Mouse (Mus musculus): ENCODE results near the gene Psap. TPM values are rescaled to one million over a fixed set of nuclear protein-coding genes. Genes with fewer than 3 reads are reported as not detected.

Gene Psap
- polyA plus RNA-seq, 1 experiment, result 231 TPM

GRCm38 (mm10) chr10:60281571-60282050 lies 4.2 kb downstream of the Psap start:
- 65% methylated on average over 9 of the region's 9 CpGs for WGBS
- H3K4me1 ChIP-seq (ENCODE audit: control insufficient read depth, insufficient read depth, low read length), result peaks cover 58% of the 10 kb centered on the region
- H3K27ac ChIP-seq (ENCODE audit: insufficient read depth, low read depth, low read length), result no peak overlapping the region
- H3K4me3 ChIP-seq (ENCODE audit: insufficient read depth, low read depth, low read length), result no peak overlapping the region
- TF ChIP-seq CTCF (IDR thresholded peaks at IDR 0.05; ENCODE audit: insufficient read depth, low read depth, low read length) (no peak), POLR2A (IDR thresholded peaks at IDR 0.05; ENCODE audit: insufficient read depth, low read depth, low read length) (no peak)

GRCm38 (mm10) chr10:60282116-60283014 lies 4.9 kb downstream of the Psap start:
- WGBS, result 20% methylated on average over 10 of the region's 10 CpGs
- H3K4me1 ChIP-seq (ENCODE audit: control insufficient read depth, insufficient read depth, low read length), result peaks cover 64% of the 10 kb centered on the region
- no peak for TF ChIP-seq POLR2A (IDR thresholded peaks at IDR 0.05; ENCODE audit: insufficient read depth, low read depth, low read length)
- TF ChIP-seq CTCF (IDR thresholded peaks at IDR 0.05; ENCODE audit: insufficient read depth, low read depth, low read length), result no peak
- H3K4me3 ChIP-seq (ENCODE audit: insufficient read depth, low read depth, low read length), result no peak overlapping the region
- H3K27ac ChIP-seq (ENCODE audit: insufficient read depth, low read depth, low read length), result peak overlapping the region; percentile 52

GRCm38 (mm10) chr10:60284248-60284647 lies 6.8 kb downstream of the Psap start:
- Histone ChIP-seq H3K27ac (ENCODE audit: insufficient read depth, low read depth, low read length) (peak overlapping the region; percentile 76), H3K4me3 (ENCODE audit: insufficient read depth, low read depth, low read length) (peak overlapping the region; percentile 27; the same call in 1 of the 2 replicates), H3K4me1 (ENCODE audit: control insufficient read depth, insufficient read depth, low read length) (peaks cover 71% of the 10 kb centered on the region)
- 24% methylated on average over 6 of the region's 6 CpGs for WGBS
- no peak for TF ChIP-seq POLR2A (IDR thresholded peaks at IDR 0.05; ENCODE audit: insufficient read depth, low read depth, low read length)
- TF ChIP-seq CTCF (IDR thresholded peaks at IDR 0.05; ENCODE audit: insufficient read depth, low read depth, low read length), result no peak

- peaks cover 70% of the 10 kb centered on the region for H3K4me1 ChIP-seq (ENCODE audit: control insufficient read depth, insufficient read depth, low read length)
- H3K4me3 ChIP-seq (ENCODE audit: insufficient read depth, low read depth, low read length), result peak overlapping the region; percentile 27
- WGBS, result 16% methylated on average over 8 of the region's 8 CpGs
- peak overlapping the region; percentile 76 for H3K27ac ChIP-seq (ENCODE audit: insufficient read depth, low read depth, low read length)
- TF ChIP-seq CTCF (IDR thresholded peaks at IDR 0.05; ENCODE audit: insufficient read depth, low read depth, low read length) (no peak), POLR2A (IDR thresholded peaks at IDR 0.05; ENCODE audit: insufficient read depth, low read depth, low read length) (no peak)
Measured at GRCm38 (mm10) chr10:60284676-60285111, 7.3 kb downstream of the Psap start.

- Histone ChIP-seq H3K4me1 (ENCODE audit: control insufficient read depth, insufficient read depth, low read length) (peaks cover 70% of the 10 kb centered on the region), H3K27ac (ENCODE audit: insufficient read depth, low read depth, low read length) (peak overlapping the region; percentile 76), H3K4me3 (ENCODE audit: insufficient read depth, low read depth, low read length) (peak overlapping the region; percentile 27)
- no peak for TF ChIP-seq CTCF (IDR thresholded peaks at IDR 0.05; ENCODE audit: insufficient read depth, low read depth, low read length)
- WGBS, result 21% methylated on average over 8 of the region's 8 CpGs
Measured at GRCm38 (mm10) chr10:60285183-60285582, 7.8 kb downstream of the Psap start.

- peaks cover 71% of the 10 kb centered on the region for H3K4me1 ChIP-seq (ENCODE audit: control insufficient read depth, insufficient read depth, low read length)
- peak overlapping the region; percentile 76 for H3K27ac ChIP-seq (ENCODE audit: insufficient read depth, low read depth, low read length)
- TF ChIP-seq POLR2A (IDR thresholded peaks at IDR 0.05; ENCODE audit: insufficient read depth, low read depth, low read length) (0 out of 2 replicates have a peak, but pooled peaks have one; percentile 10), CTCF (IDR thresholded peaks at IDR 0.05; ENCODE audit: insufficient read depth, low read depth, low read length) (no peak)
- WGBS, result 15% methylated on average over 14 of the region's 14 CpGs
- H3K4me3 ChIP-seq (ENCODE audit: insufficient read depth, low read depth, low read length), result peak overlapping the region; percentile 31
Measured at GRCm38 (mm10) chr10:60285676-60286372, 8.4 kb downstream of the Psap start.

GRCm38 (mm10) chr10:60286546-60286945 lies 9.1 kb downstream of the Psap start:
- Histone ChIP-seq H3K27ac (ENCODE audit: insufficient read depth, low read depth, low read length) (peak overlapping the region; percentile 65), H3K4me3 (ENCODE audit: insufficient read depth, low read depth, low read length) (no peak overlapping the region), H3K4me1 (ENCODE audit: control insufficient read depth, insufficient read depth, low read length) (peaks cover 65% of the 10 kb centered on the region)
- TF ChIP-seq POLR2A (IDR thresholded peaks at IDR 0.05; ENCODE audit: insufficient read depth, low read depth, low read length) (no peak), CTCF (IDR thresholded peaks at IDR 0.05; ENCODE audit: insufficient read depth, low read depth, low read length) (no peak)
- 56% methylated on average over 7 of the region's 7 CpGs for WGBS

GRCm38 (mm10) chr10:60287161-60287560 lies 9.7 kb downstream of the Psap start:
- WGBS, result 78% methylated on average over 4 of the region's 4 CpGs
- Histone ChIP-seq H3K4me1 (ENCODE audit: control insufficient read depth, insufficient read depth, low read length) (peaks cover 63% of the 10 kb centered on the region), H3K27ac (ENCODE audit: insufficient read depth, low read depth, low read length) (no peak overlapping the region)

GRCm38 (mm10) chr10:60287726-60288125 lies 10.3 kb downstream of the Psap start:
- WGBS, result 55% methylated on average over 2 of the region's 2 CpGs
- Histone ChIP-seq H3K27ac (ENCODE audit: insufficient read depth, low read depth, low read length) (no peak overlapping the region), H3K4me3 (ENCODE audit: insufficient read depth, low read depth, low read length) (no peak overlapping the region), H3K4me1 (ENCODE audit: control insufficient read depth, insufficient read depth, low read length) (peaks cover 59% of the 10 kb centered on the region)
- TF ChIP-seq POLR2A (IDR thresholded peaks at IDR 0.05; ENCODE audit: insufficient read depth, low read depth, low read length), result no peak
- no peak for TF ChIP-seq CTCF (IDR thresholded peaks at IDR 0.05; ENCODE audit: insufficient read depth, low read depth, low read length)

More at GRCm38 (mm10) chr10:60287161-60287560, 9.7 kb downstream of the Psap start:
- H3K4me3 ChIP-seq (ENCODE audit: insufficient read depth, low read depth, low read length), result no peak overlapping the region
- TF ChIP-seq POLR2A (IDR thresholded peaks at IDR 0.05; ENCODE audit: insufficient read depth, low read depth, low read length), result no peak
- TF ChIP-seq CTCF (IDR thresholded peaks at IDR 0.05; ENCODE audit: insufficient read depth, low read depth, low read length), result no peak
